In the genomic region with DNA sequence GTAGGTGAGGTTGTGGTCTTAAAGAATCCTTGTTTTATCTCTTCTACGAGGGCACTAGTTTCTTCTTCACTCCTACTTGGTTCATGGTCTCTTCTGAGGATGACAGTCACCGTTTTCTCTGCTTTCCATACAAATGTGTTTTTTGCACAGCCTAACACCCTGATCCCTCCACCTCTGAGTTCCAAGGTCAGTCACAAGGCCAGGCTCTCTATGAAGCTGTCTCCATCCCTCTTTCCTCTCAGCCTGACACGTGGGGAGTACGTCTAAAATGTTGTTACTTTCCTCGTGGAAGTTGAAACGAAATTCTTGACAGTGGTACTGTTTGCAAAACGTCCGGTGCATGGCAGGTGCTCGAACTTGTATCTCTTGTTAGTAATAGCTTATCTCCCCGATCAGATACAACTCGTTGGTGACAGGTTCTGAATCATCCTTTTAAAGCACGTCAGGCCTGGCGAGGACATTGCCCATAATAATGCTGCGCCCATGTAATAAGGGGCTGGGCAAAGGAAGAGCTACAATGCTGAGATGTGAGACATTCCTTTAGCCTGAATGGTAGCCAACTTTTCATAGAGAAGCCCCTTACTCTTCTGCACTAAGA, we compare ENCODE assay signal across 9 mouse cellular contexts. TPM values are rescaled to one million over a fixed set of nuclear protein-coding genes. Genes with fewer than 3 reads are reported as not detected.
A peak's percentile ranks its signal among the peaks of the same experiment; 100 is the strongest.
DNase-seq lines count a peak whose midpoint lies in the region; ATAC-seq and TF ChIP-seq lines count a peak whose summit lies in the region.
"Had no signal": no experiment of that assay in that cellular context is flagged by ENCODE, and none has a peak within 500 bp of the region (broad histone marks: within the 10 kb centered on the region; RNA-seq: fewer than 3 reads in every experiment).

No protein-coding gene starts in this region.

- H3K4me2 ChIP-seq in embryonic facial prominence, embryonic 13.5 days: peak overlapping the region; percentile 96
- H3K4me2 ChIP-seq in neural tube, embryonic 14.5 days (ENCODE audit: low read depth, low read length): peak overlapping the region; percentile 52

- H3K4me3 ChIP-seq in layer of hippocampus, adult 2 months: peak overlapping the region; percentile 56
- peak overlapping the region; percentile 91 for H3K4me3 ChIP-seq in embryonic facial prominence, embryonic 13.5 days
- peak overlapping the region; percentile 93 for H3K4me3 ChIP-seq in limb, embryonic 10.5 days
- peak overlapping the region; percentile 88 for H3K4me3 ChIP-seq in neural tube, embryonic 14.5 days (ENCODE audit: low read depth, low read length)

- H3K27me3 ChIP-seq in embryonic facial prominence, embryonic 13.5 days: no peaks in the 10 kb centered on the region; the same call in 1 of the 2 replicates
- no peaks in the 10 kb centered on the region for H3K27me3 ChIP-seq in limb, embryonic 10.5 days (ENCODE audit: low read depth, poor library complexity, severe bottlenecking)
- no peaks in the 10 kb centered on the region for H3K27me3 ChIP-seq in neural tube, embryonic 14.5 days (ENCODE audit: control insufficient read depth, insufficient read depth, low read length)

- peak; percentile 8; the same call in 1 of the 2 replicates for ATAC-seq in embryonic facial prominence, embryonic 13.5 days (ENCODE audit: insufficient number of reproducible peaks, insufficient read depth, low FRiP score, low TSS enrichment, low read depth)
- ATAC-seq in neural tube, embryonic 14.5 days (ENCODE audit: low read depth): peak; percentile 30; the same call in 1 of the 2 replicates

- DNase-seq in layer of hippocampus, adult 2 months (ENCODE audit: low spot score in 2 of 2): no peak
- no peak for DNase-seq in layer of hippocampus, adult 11-12 months (ENCODE audit: low spot score)
- DNase-seq in limb, embryonic 10.5 days (ENCODE audit: low spot score): no peak
- DNase-seq in MN1 (ENCODE audit: low spot score): no peak
- DNase-seq in layer of hippocampus, adult 9-10 months (ENCODE audit: low spot score): no peak
- DNase-seq in embryo, embryonic 9.5 days (ENCODE audit: extremely low spot score): no peak

- peak overlapping the region; percentile 87 for H3K27ac ChIP-seq in layer of hippocampus, adult 2 months
- no peak overlapping the region for H3K27ac ChIP-seq in embryonic facial prominence, embryonic 13.5 days
- H3K27ac ChIP-seq in limb, embryonic 10.5 days: peak overlapping the region; percentile 93; the same call in 1 of the 2 replicates
- peak overlapping the region; percentile 70 for H3K27ac ChIP-seq in neural tube, embryonic 14.5 days (ENCODE audit: low read depth, low read length)

- H3K9me3 ChIP-seq in embryonic facial prominence, embryonic 13.5 days: no peaks in the 10 kb centered on the region
- no peaks in the 10 kb centered on the region for H3K9me3 ChIP-seq in limb, embryonic 10.5 days (replicated peaks)
- H3K9me3 ChIP-seq in neural tube, embryonic 14.5 days (ENCODE audit: control insufficient read depth, low read length): no peaks in the 10 kb centered on the region

- H3K36me3 ChIP-seq in embryonic facial prominence, embryonic 13.5 days: no peaks in the 10 kb centered on the region
- H3K36me3 ChIP-seq in limb, embryonic 10.5 days: no peaks in the 10 kb centered on the region
- no peaks in the 10 kb centered on the region for H3K36me3 ChIP-seq in neural tube, embryonic 14.5 days (ENCODE audit: control insufficient read depth, insufficient read depth, low read length)

- no peak for TF ChIP-seq CTCF in layer of hippocampus, adult 2 months (conservative IDR thresholded peaks at IDR 0.05)

- peaks cover 16% of the 10 kb centered on the region for H3K4me1 ChIP-seq in embryonic facial prominence, embryonic 13.5 days
- H3K4me1 ChIP-seq in limb, embryonic 10.5 days: peaks cover 19% of the 10 kb centered on the region
- H3K4me1 ChIP-seq in neural tube, embryonic 14.5 days (ENCODE audit: control insufficient read depth, insufficient read depth, low read length): peaks cover 17% of the 10 kb centered on the region

- 20% methylated on average over 14 of the region's 14 CpGs for WGBS in embryonic facial prominence, embryonic 13.5 days
- WGBS in limb, embryonic 10.5 days: 27% methylated on average over 14 of the region's 14 CpGs
- WGBS in neural tube, embryonic 14.5 days: 21% methylated on average over 14 of the region's 14 CpGs

- H3K9ac ChIP-seq in embryonic facial prominence, embryonic 13.5 days: peak overlapping the region; percentile 65
- peak overlapping the region; percentile 90 for H3K9ac ChIP-seq in neural tube, embryonic 14.5 days (replicated peaks; ENCODE audit: low read depth, low read length)

RNA-seq across cellular contexts. Expression of a gene that starts 0.6 kb away (rescaled TPM):
- total RNA-seq in layer of hippocampus, adult 2 months (2021): 10 to 100 TPM; 95.2 to 95.8 TPM
- polyA plus RNA-seq in embryonic facial prominence, embryonic 13.5 days (2015; fragmentation: Nextera tagmentation; extraction: Ambion mirVana): 19.1 and 21.6 TPM in 2 replicates
- polyA plus RNA-seq in limb, embryonic 10.5 days (2016; fragmentation: Nextera tagmentation; extraction: Ambion mirVana): 10.7 and 12.6 TPM in 2 replicates
- polyA plus RNA-seq in neural tube, embryonic 14.5 days (2014; fragmentation: Nextera tagmentation; extraction: Ambion mirVana): 30.5 and 39.4 TPM in 2 replicates

RNA-seq across cellular contexts. Expression of a gene that starts 33.7 kb away (rescaled TPM):
- 100 to 1,000 TPM; 566 to 626 TPM for total RNA-seq in layer of hippocampus, adult 2 months (2021)
- polyA plus RNA-seq in embryonic facial prominence, embryonic 13.5 days (2015; fragmentation: Nextera tagmentation; extraction: Ambion mirVana): 9.8 and 13.1 TPM in 2 replicates
- polyA plus RNA-seq in limb, embryonic 10.5 days (2016; fragmentation: Nextera tagmentation; extraction: Ambion mirVana): 7.0 TPM in 2 replicates
- 687 and 1,092 TPM in 2 replicates for polyA plus RNA-seq in neural tube, embryonic 14.5 days (2014; fragmentation: Nextera tagmentation; extraction: Ambion mirVana)
- total RNA-seq: neutrophil, adult 5-6 weeks had no signal

Comparison
In these comparisons a context has a peak if more than half of its experiments do, and no peak if none do; other contexts are left out.
1. RNA of a gene that starts 33.7 kb away (polyA plus RNA-seq): 687 to 1,092 TPM in neural tube, embryonic 14.5 days; 9.8 to 13.1 TPM in embryonic facial prominence, embryonic 13.5 days and 7.0 TPM in limb, embryonic 10.5 days; every median in the first group is over 10 times any median in the second.
2. Peak in every context shown above with its lines, with median percentiles within 50 percentile points of each other: H3K4me3 ChIP-seq.